Mouse (Mus musculus) brain, embryonic 14.5 days (tissue): ENCODE measurements around the gene Cers6.

Source experiments
- CTCF ChIP-seq: fragments of 200-500 bp; IDR thresholded peaks from 2 replicates; pipeline ENCODE4 v1.5.1; 2012; ENCODE audit warnings: inconsistent platforms, mild to moderate bottlenecking, moderate library complexity, borderline replicate concordance; ENCODE audit not compliant: insufficient read depth, insufficient read length; ENCODE audit errors: extremely low read depth
- POLR2A ChIP-seq: fragments of 200-500 bp; IDR thresholded peaks from 2 replicates; pipeline ENCODE4 v1.6.1; 2012; ENCODE audit warnings: mild to moderate bottlenecking, inconsistent platforms, borderline replicate concordance; ENCODE audit not compliant: poor library complexity, insufficient read depth, insufficient read length, severe bottlenecking; ENCODE audit errors: extremely low read depth

- TF ChIP-seq CTCF (no peak), POLR2A (no peak)
Measured at GRCm38 (mm10) chr2:69020636-69021310, 159.5 kb downstream of the Cers6 start.
